9 mouse cellular contexts compared by ENCODE assay signal in genomic region chr1:135850722-135851512, GRCm38 (mm10). TPM values are rescaled to one million over a fixed set of nuclear protein-coding genes. Genes with fewer than 3 reads are reported as not detected.
DNase-seq lines count a peak whose midpoint lies in the region; ATAC-seq and TF ChIP-seq lines count a peak whose summit lies in the region.
"Had no signal": no experiment of that assay in that cellular context is flagged by ENCODE, and none has a peak within 500 bp of the region (broad histone marks: within the 10 kb centered on the region; RNA-seq: fewer than 3 reads in every experiment).

No protein-coding gene starts in this region.

- no peak for ATAC-seq in cerebellum, adult (ENCODE audit: insufficient number of reproducible peaks, low FRiP score, low TSS enrichment)
- peak; percentile 32; the same call in 1 of the 2 replicates for ATAC-seq in megakaryocyte, adult 5-6 weeks (ENCODE audit: poor library complexity, severe bottlenecking)

- no peak for TF ChIP-seq POLR2A in cerebellum, adult 2 months (IDR thresholded peaks at IDR 0.05; ENCODE audit: borderline replicate concordance, insufficient read depth, low read length)

- no peak overlapping the region for H3K27ac ChIP-seq in cerebellum, adult 2 months (ENCODE audit: insufficient read depth, low read length)
- H3K27ac ChIP-seq: embryonic facial prominence, embryonic 15.5 days had no signal

- H3K27me3 ChIP-seq in cerebellum, adult 2 months (ENCODE audit: control insufficient read depth, insufficient read depth, low read length), result no peaks in the 10 kb centered on the region
- H3K27me3 ChIP-seq: embryonic facial prominence, embryonic 15.5 days had no signal

- TF ChIP-seq CTCF in cerebellum, adult 2 months (IDR thresholded peaks at IDR 0.05; ENCODE audit: borderline replicate concordance, insufficient read depth, low read depth, low read length), result 0 out of 2 replicates have a peak, but pooled peaks have one; percentile 13

- WGBS in cerebellum, adult 2 months, result 72% methylated on average over 12 of the region's 12 CpGs

- DNase-seq in cerebellum, adult 2 months, result no peak
- peak; percentile 43 for DNase-seq in ovary, postnatal 14 days (ENCODE audit: low spot score)
- no peak for DNase-seq in ovary, adult 18-20 months (ENCODE audit: low spot score)
- peak; percentile 51 for DNase-seq in embryo, embryonic 10.5 days (ENCODE audit: low spot score)
- DNase-seq in kidney, postnatal 14 days, result peak; percentile 43
- no peak for DNase-seq in frontal cortex, postnatal 14 days (ENCODE audit: low spot score in 2 of 2)

- no peak overlapping the region for H3K4me3 ChIP-seq in cerebellum, adult 2 months (replicated peaks; ENCODE audit: insufficient read depth, low read depth, low read length)
- H3K4me3 ChIP-seq: embryonic facial prominence, embryonic 15.5 days had no signal

- H3K4me1 ChIP-seq in cerebellum, adult 2 months (ENCODE audit: control insufficient read depth, insufficient read depth, low read length), result no peaks in the 10 kb centered on the region; the same call in 1 of the 2 replicates
- H3K4me1 ChIP-seq: embryonic facial prominence, embryonic 15.5 days had no signal

RNA-seq across cellular contexts. Expression of gene Tnnt2, which starts 14.8 kb away (rescaled TPM):
- polyA plus RNA-seq in cerebellum, adult 2 months (2012; rRNA removed), result 1.4 and 2.8 TPM in 2 replicates
- not detected in 2 replicates for total RNA-seq in megakaryocyte, adult 5-6 weeks (2015)
- total RNA-seq in megakaryocyte, adult 5-6 weeks (2017), result not detected in 2 replicates

RNA-seq across cellular contexts. Expression of gene Lad1, which starts 32.5 kb away (rescaled TPM):
- polyA plus RNA-seq in cerebellum, adult 2 months (2012; rRNA removed), result 0.76 and 1.2 TPM in 2 replicates
- total RNA-seq in megakaryocyte, adult 5-6 weeks (2015), result not detected in 2 replicates
- not detected in 2 replicates for total RNA-seq in megakaryocyte, adult 5-6 weeks (2017)

Comparison
In these comparisons a context has a peak if more than half of its experiments do, and no peak if none do; other contexts are left out.
1. DNase-seq: peak in ovary, postnatal 14 days (single experiment), embryo, embryonic 10.5 days (single experiment) and kidney, postnatal 14 days (single experiment); none in cerebellum, adult 2 months (0 of 2), ovary, adult 18-20 months (single experiment) and frontal cortex, postnatal 14 days (0 of 2).